Mouse (Mus musculus) megakaryocyte, embryonic 14.5 days (primary cell): ENCODE data around the gene Chmp1a.

ENCODE experiments used
- FLI1 ChIP-seq: IDR thresholded peaks from 2 replicates; pipeline ENCODE4 v1.6.1; 2012; ENCODE audit warnings: low read length, inconsistent platforms, mixed read lengths
- GATA1 ChIP-seq: IDR thresholded peaks from 3 replicates; pipeline ENCODE4 v1.6.1; 2012; ENCODE audit warnings: mixed read lengths, low read length, inconsistent platforms, borderline replicate concordance

- TF ChIP-seq GATA1, result no peak
- TF ChIP-seq FLI1, result no peak
Observed at GRCm38 (mm10) chr8:123157888-123158465, 54.6 kb downstream of the Chmp1a start, which contains the start of gene Sult5a1.
